Mouse (Mus musculus) liver, embryonic 12.5 days (tissue): ENCODE measurements around the gene 4930455H04Rik. TPM values are rescaled to one million over a fixed set of nuclear protein-coding genes. Genes with fewer than 3 reads are reported as not detected.
A peak's percentile ranks its signal among the peaks of the same experiment; 100 is the strongest.

ENCODE experiments used
- ATAC-seq: fragments of 200-750 bp; cut with Nextera tagmentation; 2 replicates; pipeline ENCODE4 v1.8.0; 2017; ENCODE audit warnings: moderate number of reproducible peaks, mild to moderate bottlenecking, moderate library complexity
- H3K27ac ChIP-seq: fragments of 300-500 bp; sonication (generic); 2 replicates; pipeline ENCODE4 v1.5.1; 2016; ENCODE audit warnings: mild to moderate bottlenecking
- H3K27me3 ChIP-seq: fragments of 300-500 bp; sonication (generic); replicated peaks from 2 replicates; pipeline ENCODE4 v1.6.1; 2016; ENCODE audit warnings: mild to moderate bottlenecking, moderate library complexity
- H3K36me3 ChIP-seq: fragments of 300-500 bp; sonication (generic); 2 replicates; pipeline ENCODE4 v1.6.1; 2016; ENCODE audit warnings: mild to moderate bottlenecking, moderate library complexity
- H3K4me1 ChIP-seq: fragments of 300-500 bp; sonication (generic); 2 replicates; pipeline ENCODE4 v1.6.1; 2016
- H3K4me2 ChIP-seq: fragments of 300-500 bp; sonication (generic); 2 replicates; pipeline ENCODE4 v1.6.1; 2016; ENCODE audit warnings: mild to moderate bottlenecking, moderate library complexity
- H3K4me3 ChIP-seq: fragments of 300-500 bp; sonication (generic); 2 replicates; pipeline ENCODE4 v1.5.1; 2016; ENCODE audit warnings: mild to moderate bottlenecking, moderate library complexity
- H3K9ac ChIP-seq: fragments of 300-500 bp; sonication (generic); 2 replicates; pipeline ENCODE4 v1.6.1; 2016; ENCODE audit warnings: mild to moderate bottlenecking, moderate library complexity
- H3K9me3 ChIP-seq: fragments of 300-500 bp; sonication (generic); replicated peaks from 2 replicates; pipeline ENCODE4 v1.6.1; 2016; ENCODE audit warnings: mild to moderate bottlenecking, moderate library complexity
- WGBS: fragments of 180-500 bp; shearing (Covaris S2); methylation state at CpG from one replicate; pipeline ENCODE4 v1.1.7; 2016; ENCODE audit not compliant: insufficient replicate concordance; 5-methylcytosine and 5-hydroxymethylcytosine counted together
- polyA plus RNA-seq: library from polyadenylated mRNA; unstranded; fragments of >200 nt; fragmentation: Nextera tagmentation; extraction: Ambion mirVana; gene quantifications from 2 replicates; pipeline ENCODE4 v1.2.1, GENCODE M21; 2016

The 4930455H04Rik gene
- polyA plus RNA-seq, 1 experiment from 2014 or later = not detected

DNA sequence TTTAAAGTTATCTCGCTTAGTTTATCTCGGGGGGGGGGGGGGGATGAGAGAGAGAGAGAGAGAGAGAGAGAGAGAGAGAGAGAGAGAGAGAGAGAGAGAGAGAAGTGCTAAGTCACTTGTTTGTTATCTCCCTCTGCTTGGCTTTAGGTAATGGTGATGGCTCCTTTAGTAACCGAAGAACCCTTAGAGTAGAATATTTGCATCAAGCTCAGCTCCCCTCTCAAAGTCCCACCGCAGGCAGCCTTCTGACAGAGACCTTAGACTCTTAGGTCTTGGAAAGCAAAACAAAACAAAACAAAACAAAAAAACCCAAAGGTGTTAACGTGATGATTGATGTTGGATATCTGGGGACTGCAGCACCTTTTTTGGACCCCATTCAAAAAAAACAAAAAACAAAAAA, 936 bp downstream of the 4930455H04Rik start:
- no peak for ATAC-seq
- H3K27me3 ChIP-seq = no peaks in the 10 kb centered on the region
- H3K9me3 ChIP-seq = no peaks in the 10 kb centered on the region
- H3K4me3 ChIP-seq = peak overlapping the region; percentile 37; the same call in 1 of the 2 replicates
- no peaks in the 10 kb centered on the region for H3K36me3 ChIP-seq
- peak overlapping the region; percentile 50 for H3K4me2 ChIP-seq
- no peak overlapping the region for H3K27ac ChIP-seq
- H3K9ac ChIP-seq = no peak overlapping the region
- H3K4me1 ChIP-seq = no peaks in the 10 kb centered on the region
- 29% methylated on average over 5 of the region's 5 CpGs for WGBS

DNA sequence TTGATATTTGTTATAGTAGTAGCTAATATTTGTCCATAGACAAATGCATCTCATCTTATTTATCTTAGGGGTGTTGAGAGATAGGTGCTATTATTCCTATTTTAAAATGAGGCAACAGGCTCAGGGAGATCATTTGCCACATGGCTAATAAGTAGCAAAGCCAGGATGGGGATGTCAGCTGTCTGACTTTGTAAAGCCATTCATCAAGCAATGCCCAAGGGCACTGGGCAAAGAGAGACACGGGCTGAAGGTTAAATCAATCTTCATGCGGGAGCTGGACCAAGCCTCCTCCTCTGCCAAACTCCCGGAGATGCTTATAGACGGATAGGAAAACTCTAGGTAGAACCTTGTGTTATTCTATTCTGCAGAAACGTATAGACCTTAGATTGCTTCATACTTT, 1.7 kb downstream of the 4930455H04Rik start:
- 68% methylated on average over 5 of the region's 5 CpGs for WGBS
- Histone ChIP-seq H3K4me1 (no peaks in the 10 kb centered on the region), H3K4me3 (no peak overlapping the region), H3K9me3 (no peaks in the 10 kb centered on the region), H3K27me3 (no peaks in the 10 kb centered on the region), H3K9ac (no peak overlapping the region), H3K27ac (no peak overlapping the region), H3K36me3 (no peaks in the 10 kb centered on the region), H3K4me2 (no peak overlapping the region)
- no peak for ATAC-seq

DNA sequence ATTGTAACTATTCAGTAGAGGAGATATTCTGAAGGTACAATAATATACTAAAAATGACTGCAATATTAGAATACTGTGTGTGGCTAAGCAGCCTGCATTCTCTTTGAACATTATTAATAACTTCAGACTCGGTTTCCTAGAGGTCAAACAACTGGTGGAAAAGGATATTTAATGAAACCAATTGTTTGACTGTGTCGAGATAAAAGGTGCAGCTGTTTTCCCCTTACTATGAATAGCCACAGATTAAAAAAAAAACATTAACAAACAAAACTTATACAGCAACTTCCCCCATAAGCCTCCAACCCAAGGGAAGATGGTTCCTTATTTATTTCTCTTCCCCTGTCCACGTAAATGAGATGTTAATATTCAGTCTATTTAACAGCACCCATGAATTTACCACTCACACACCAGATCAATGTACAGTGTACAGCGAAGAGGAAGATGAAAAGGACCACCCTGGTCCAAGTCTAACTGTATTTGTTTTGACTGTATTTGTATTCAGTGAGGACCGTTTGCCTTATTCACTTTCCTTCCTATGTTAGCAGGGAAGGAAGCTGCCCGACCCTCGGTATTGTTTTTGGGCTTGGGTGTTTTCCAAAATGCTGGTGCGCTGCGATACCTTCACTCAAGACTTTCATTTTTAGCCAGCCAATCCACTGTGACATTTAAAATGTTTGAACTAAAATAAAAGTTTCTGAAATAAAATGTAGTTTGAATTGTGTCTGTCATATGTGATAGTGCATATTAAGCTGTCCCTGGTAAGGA, 13.9 kb downstream of the 4930455H04Rik start:
- ATAC-seq = no peak
- Histone ChIP-seq H3K9me3 (no peaks in the 10 kb centered on the region), H3K4me1 (no peaks in the 10 kb centered on the region), H3K4me2 (no peak overlapping the region), H3K27ac (no peak overlapping the region), H3K27me3 (no peaks in the 10 kb centered on the region), H3K36me3 (no peaks in the 10 kb centered on the region), H3K9ac (no peak overlapping the region), H3K4me3 (no peak overlapping the region)
- WGBS = 55% methylated on average over 9 of the region's 9 CpGs

DNA sequence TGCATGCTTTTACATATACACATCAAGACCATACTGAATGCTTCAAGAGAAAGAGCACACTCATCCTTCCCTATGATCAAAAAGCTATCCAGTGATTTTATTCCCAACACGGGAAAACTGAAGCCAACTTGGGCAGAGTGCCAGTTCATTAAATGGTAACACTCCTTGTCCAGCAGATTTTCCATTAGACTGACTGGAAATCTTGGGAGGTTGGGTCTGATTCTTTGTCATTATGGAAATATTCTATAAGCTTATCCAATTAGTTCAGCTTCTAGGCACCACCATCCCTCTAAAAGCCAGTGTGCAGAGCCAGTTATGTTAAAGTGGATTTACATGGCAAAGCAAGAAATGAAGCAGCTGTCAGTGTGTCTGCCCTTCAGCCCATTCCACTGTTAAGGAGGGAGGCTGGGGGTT, 17.0 kb downstream of the 4930455H04Rik start:
- 70% methylated on average over 1 of the region's 1 CpGs for WGBS
- no peak overlapping the region for H3K4me2 ChIP-seq
- ATAC-seq = no peak

GRCm38 (mm10) chr3:116985741-116986140, 17.7 kb downstream of the 4930455H04Rik start:
- ATAC-seq = no peak
- WGBS = 50% methylated on average over 1 of the region's 1 CpGs
- no peak overlapping the region for H3K4me3 ChIP-seq

More for the DNA sequence above, 17.0 kb downstream of the 4930455H04Rik start:
- Histone ChIP-seq H3K27ac (no peak overlapping the region), H3K9me3 (no peaks in the 10 kb centered on the region), H3K36me3 (no peaks in the 10 kb centered on the region), H3K4me3 (no peak overlapping the region), H3K27me3 (no peaks in the 10 kb centered on the region), H3K9ac (no peak overlapping the region), H3K4me1 (no peaks in the 10 kb centered on the region)

GRCm38 (mm10) chr3:116986451-116986850, 18.4 kb downstream of the 4930455H04Rik start:
- no peak for ATAC-seq
- H3K4me3 ChIP-seq = no peak overlapping the region
- no peaks in the 10 kb centered on the region for H3K9me3 ChIP-seq
- no peak overlapping the region for H3K27ac ChIP-seq
- 35% methylated on average over 2 of the region's 2 CpGs for WGBS
- H3K36me3 ChIP-seq = no peaks in the 10 kb centered on the region
- H3K4me2 ChIP-seq = no peak overlapping the region
- no peaks in the 10 kb centered on the region for H3K4me1 ChIP-seq
- H3K9ac ChIP-seq = no peak overlapping the region
- no peaks in the 10 kb centered on the region for H3K27me3 ChIP-seq

More at GRCm38 (mm10) chr3:116985741-116986140, 17.7 kb downstream of the 4930455H04Rik start:
- Histone ChIP-seq H3K4me2 (no peak overlapping the region), H3K27me3 (no peaks in the 10 kb centered on the region), H3K36me3 (no peaks in the 10 kb centered on the region), H3K9ac (no peak overlapping the region), H3K27ac (no peak overlapping the region), H3K4me1 (no peaks in the 10 kb centered on the region), H3K9me3 (no peaks in the 10 kb centered on the region)

GRCm38 (mm10) chr3:116988221-116988620, 20.2 kb downstream of the 4930455H04Rik start:
- Histone ChIP-seq H3K36me3 (no peaks in the 10 kb centered on the region), H3K9me3 (no peaks in the 10 kb centered on the region), H3K27me3 (no peaks in the 10 kb centered on the region), H3K27ac (no peak overlapping the region), H3K9ac (no peak overlapping the region), H3K4me1 (no peaks in the 10 kb centered on the region), H3K4me2 (no peak overlapping the region), H3K4me3 (no peak overlapping the region)
- no peak for ATAC-seq
- WGBS = 63% methylated on average over 3 of the region's 3 CpGs

DNA sequence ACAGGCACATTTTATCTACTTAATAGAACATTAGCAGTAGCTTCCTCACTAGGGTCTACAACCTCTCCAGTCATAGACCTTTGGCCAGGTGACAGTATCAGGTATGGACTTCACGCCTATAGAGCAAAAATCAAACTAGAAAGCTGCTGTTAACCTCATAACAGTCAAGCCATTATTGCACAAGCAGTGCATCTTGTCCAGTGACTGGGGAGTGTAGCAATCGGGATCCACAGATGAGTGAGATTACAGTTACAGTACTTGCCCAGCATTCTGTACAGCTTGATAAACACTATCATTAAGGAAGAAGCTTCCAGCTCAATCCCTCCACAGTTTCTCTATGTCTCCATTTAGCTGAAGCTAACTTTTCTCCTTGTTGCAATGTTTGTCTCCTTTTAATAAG, 23.1 kb downstream of the 4930455H04Rik start:
- 57% methylated on average over 2 of the region's 2 CpGs for WGBS
- no peak for ATAC-seq
- Histone ChIP-seq H3K9me3 (no peaks in the 10 kb centered on the region), H3K4me1 (no peaks in the 10 kb centered on the region), H3K27me3 (no peaks in the 10 kb centered on the region), H3K9ac (no peak overlapping the region), H3K27ac (no peak overlapping the region), H3K4me2 (no peak overlapping the region), H3K36me3 (no peaks in the 10 kb centered on the region), H3K4me3 (no peak overlapping the region)

DNA sequence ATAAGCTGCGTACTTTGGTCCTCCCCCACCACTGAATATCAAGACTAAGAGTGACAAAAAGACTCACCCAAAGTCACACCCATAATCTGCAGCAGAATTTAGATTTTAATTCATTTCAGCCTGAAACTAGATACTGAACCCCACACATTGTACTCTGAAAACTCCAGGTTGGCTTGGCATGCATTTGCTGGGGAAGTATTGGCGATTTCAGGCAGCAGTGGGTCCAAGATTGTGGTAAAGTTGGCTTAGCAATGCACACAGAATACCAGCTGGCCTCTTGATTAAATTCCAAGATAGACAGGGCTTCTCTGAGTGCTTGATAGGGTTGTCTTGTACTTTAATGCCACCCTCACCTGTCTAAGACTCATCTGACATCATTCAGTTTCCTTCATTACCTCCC, 24.9 kb downstream of the 4930455H04Rik start:
- no peaks in the 10 kb centered on the region for H3K36me3 ChIP-seq
- no peak overlapping the region for H3K4me2 ChIP-seq
- no peaks in the 10 kb centered on the region for H3K4me1 ChIP-seq
- no peaks in the 10 kb centered on the region for H3K9me3 ChIP-seq
- H3K27ac ChIP-seq = no peak overlapping the region
- 52% methylated on average over 2 of the region's 2 CpGs for WGBS
- no peak for ATAC-seq
- no peak overlapping the region for H3K9ac ChIP-seq
- no peak overlapping the region for H3K4me3 ChIP-seq
- H3K27me3 ChIP-seq = no peaks in the 10 kb centered on the region

GRCm38 (mm10) chr3:117001686-117002485, 33.8 kb downstream of the 4930455H04Rik start:
- H3K27me3 ChIP-seq = no peaks in the 10 kb centered on the region; the same call in 1 of the 2 replicates
- WGBS = 50% methylated on average over 9 of the region's 9 CpGs
- H3K4me1 ChIP-seq = no peaks in the 10 kb centered on the region
- H3K9ac ChIP-seq = no peak overlapping the region
- no peak for ATAC-seq
- H3K9me3 ChIP-seq = no peaks in the 10 kb centered on the region
- H3K4me2 ChIP-seq = no peak overlapping the region
- no peak overlapping the region for H3K4me3 ChIP-seq
- H3K36me3 ChIP-seq = no peaks in the 10 kb centered on the region
- no peak overlapping the region for H3K27ac ChIP-seq

GRCm38 (mm10) chr3:117003379-117003778, 35.3 kb downstream of the 4930455H04Rik start:
- no peak for ATAC-seq
- Histone ChIP-seq H3K9me3 (no peaks in the 10 kb centered on the region), H3K4me3 (no peak overlapping the region), H3K36me3 (no peaks in the 10 kb centered on the region), H3K4me2 (no peak overlapping the region), H3K27me3 (no peaks in the 10 kb centered on the region; the same call in 1 of the 2 replicates), H3K4me1 (no peaks in the 10 kb centered on the region), H3K27ac (no peak overlapping the region), H3K9ac (no peak overlapping the region)
- 59% methylated on average over 6 of the region's 6 CpGs for WGBS

DNA sequence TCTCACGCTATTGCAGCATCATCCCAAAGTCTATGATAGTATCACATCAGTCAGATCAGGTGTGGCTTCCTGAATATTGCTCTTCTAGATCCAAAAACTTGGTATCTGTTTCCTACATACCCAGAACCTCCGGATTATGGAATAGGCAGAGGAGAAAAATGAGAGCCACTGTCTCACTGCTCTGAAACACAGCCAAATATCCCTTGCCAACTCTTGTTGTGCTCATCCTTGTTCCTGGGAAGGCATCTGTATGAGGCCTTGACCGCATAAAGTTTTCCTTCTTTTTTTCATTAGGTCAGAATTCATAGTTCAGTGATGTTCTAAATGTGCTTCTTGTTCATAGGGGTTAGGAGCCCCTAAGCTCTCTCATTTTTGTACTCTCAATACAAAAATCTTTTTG, 38.6 kb downstream of the 4930455H04Rik start:
- Histone ChIP-seq H3K27ac (no peak overlapping the region), H3K4me2 (no peak overlapping the region), H3K27me3 (no peaks in the 10 kb centered on the region; the same call in 1 of the 2 replicates), H3K4me3 (no peak overlapping the region), H3K9ac (no peak overlapping the region), H3K4me1 (no peaks in the 10 kb centered on the region), H3K36me3 (no peaks in the 10 kb centered on the region), H3K9me3 (no peaks in the 10 kb centered on the region)
- 56% methylated on average over 3 of the region's 3 CpGs for WGBS
- ATAC-seq = no peak
